Mouse (Mus musculus): Measurements from ENCODE around the gene Nmt1. TPM values are rescaled to one million over a fixed set of nuclear protein-coding genes. Genes with fewer than 3 reads are reported as not detected.

The Nmt1 gene
- polyA plus RNA-seq (2015; fragmentation: Nextera tagmentation; extraction: Ambion mirVana): 25.5 and 26.8 TPM in 2 replicates

GRCm38 (mm10) chr11:103028176-103028891, at the start of gene Nmt1, which contains the start of gene Dcakd:
Nmt1 (plus strand) TSS chr11:103028190.
Dcakd (minus strand) TSS chr11:103028333.
- H3K27ac ChIP-seq (ENCODE audit: low read length): peak within 1 kb of the TSS; percentile 68
- no peaks in the 10 kb centered on the region for H3K9me3 ChIP-seq (replicated peaks; ENCODE audit: control insufficient read depth, low read length, poor library complexity, severe bottlenecking)
- peak; percentile 99 for ATAC-seq
- WGBS: under 1% methylated on average over 36 of the region's 36 CpGs
- peak within 1 kb of the TSS; percentile 82 for H3K4me2 ChIP-seq (ENCODE audit: low read length)
- H3K36me3 ChIP-seq (ENCODE audit: control insufficient read depth, insufficient read depth, low read length): no peaks in the 10 kb centered on the region
- peak within 1 kb of the TSS; percentile 48 for H3K4me3 ChIP-seq (ENCODE audit: low read depth, low read length)
- H3K4me1 ChIP-seq (ENCODE audit: control insufficient read depth, insufficient read depth, low read length): peaks cover 23% of the 10 kb centered on the region
- H3K9ac ChIP-seq (ENCODE audit: low read depth, low read length): peak within 1 kb of the TSS; percentile 62
- no peaks in the 10 kb centered on the region for H3K27me3 ChIP-seq (ENCODE audit: control insufficient read depth, insufficient read depth, low read depth, low read length)

GRCm38 (mm10) chr11:102981151-102981890, 46.7 kb upstream of the Nmt1 start:
- no peak overlapping the region for H3K4me2 ChIP-seq (ENCODE audit: low read length)
- H3K36me3 ChIP-seq (ENCODE audit: control insufficient read depth, insufficient read depth, low read length): no peaks in the 10 kb centered on the region
- ATAC-seq: no peak
- no peaks in the 10 kb centered on the region for H3K9me3 ChIP-seq (replicated peaks; ENCODE audit: control insufficient read depth, low read length, poor library complexity, severe bottlenecking)
- H3K27me3 ChIP-seq (ENCODE audit: control insufficient read depth, insufficient read depth, low read depth, low read length): no peaks in the 10 kb centered on the region
- 68% methylated on average over 10 of the region's 10 CpGs for WGBS
- H3K27ac ChIP-seq (ENCODE audit: low read length): no peak overlapping the region
- no peak overlapping the region for H3K9ac ChIP-seq (ENCODE audit: low read depth, low read length)
- 0 out of 2 replicates have a peak, but pooled peaks cover 2% of the 10 kb centered on the region for H3K4me1 ChIP-seq (ENCODE audit: control insufficient read depth, insufficient read depth, low read length)
- no peak overlapping the region for H3K4me3 ChIP-seq (ENCODE audit: low read depth, low read length)

- no peak overlapping the region for H3K4me2 ChIP-seq (ENCODE audit: low read length)
- H3K27ac ChIP-seq (ENCODE audit: low read length): no peak overlapping the region
- no peak for ATAC-seq
- 86% methylated on average over 9 of the region's 9 CpGs for WGBS
- no peak overlapping the region for H3K4me3 ChIP-seq (ENCODE audit: low read depth, low read length)
- no peaks in the 10 kb centered on the region for H3K9me3 ChIP-seq (replicated peaks; ENCODE audit: control insufficient read depth, low read length, poor library complexity, severe bottlenecking)
- H3K27me3 ChIP-seq (ENCODE audit: control insufficient read depth, insufficient read depth, low read depth, low read length): peaks cover 6% of the 10 kb centered on the region; the same call in 1 of the 2 replicates
- no peaks in the 10 kb centered on the region for H3K36me3 ChIP-seq (ENCODE audit: control insufficient read depth, insufficient read depth, low read length)
- 0 out of 2 replicates have a peak, but pooled peaks cover 2% of the 10 kb centered on the region for H3K4me1 ChIP-seq (ENCODE audit: control insufficient read depth, insufficient read depth, low read length)
- H3K9ac ChIP-seq (ENCODE audit: low read depth, low read length): no peak overlapping the region
Observed at GRCm38 (mm10) chr11:102984086-102984485, 43.9 kb upstream of the Nmt1 start.

- Histone ChIP-seq H3K27me3 (ENCODE audit: control insufficient read depth, insufficient read depth, low read depth, low read length) (peaks cover 9% of the 10 kb centered on the region; the same call in 1 of the 2 replicates), H3K4me3 (ENCODE audit: low read depth, low read length) (no peak overlapping the region), H3K36me3 (ENCODE audit: control insufficient read depth, insufficient read depth, low read length) (no peaks in the 10 kb centered on the region), H3K9me3 (replicated peaks; ENCODE audit: control insufficient read depth, low read length, poor library complexity, severe bottlenecking) (no peaks in the 10 kb centered on the region), H3K9ac (ENCODE audit: low read depth, low read length) (no peak overlapping the region), H3K4me1 (ENCODE audit: control insufficient read depth, insufficient read depth, low read length) (peaks cover 2% of the 10 kb centered on the region), H3K4me2 (ENCODE audit: low read length) (no peak overlapping the region), H3K27ac (ENCODE audit: low read length) (no peak overlapping the region)
- no peak for ATAC-seq
- whole genome bisulfite sequencing: 42% methylated on average over 4 of the region's 4 CpGs
Observed at GRCm38 (mm10) chr11:102984615-102985014, 43.4 kb upstream of the Nmt1 start.

- no peak for ATAC-seq
- no peak overlapping the region for H3K9ac ChIP-seq (ENCODE audit: low read depth, low read length)
- H3K9me3 ChIP-seq (replicated peaks; ENCODE audit: control insufficient read depth, low read length, poor library complexity, severe bottlenecking): no peaks in the 10 kb centered on the region
- peaks cover 8% of the 10 kb centered on the region for H3K4me1 ChIP-seq (ENCODE audit: control insufficient read depth, insufficient read depth, low read length)
- no peak overlapping the region for H3K27ac ChIP-seq (ENCODE audit: low read length)
- H3K4me3 ChIP-seq (ENCODE audit: low read depth, low read length): no peak overlapping the region
- no peaks in the 10 kb centered on the region for H3K36me3 ChIP-seq (ENCODE audit: control insufficient read depth, insufficient read depth, low read length)
- WGBS: 52% methylated on average over 5 of the region's 6 CpGs
- no peak overlapping the region for H3K4me2 ChIP-seq (ENCODE audit: low read length)
- peaks cover 9% of the 10 kb centered on the region; the same call in 1 of the 2 replicates for H3K27me3 ChIP-seq (ENCODE audit: control insufficient read depth, insufficient read depth, low read depth, low read length)
Observed at GRCm38 (mm10) chr11:102985160-102985559, 42.8 kb upstream of the Nmt1 start.

- 4% methylated on average over 28 of the region's 28 CpGs for WGBS
- H3K4me3 ChIP-seq (ENCODE audit: low read depth, low read length): peak overlapping the region; percentile 39
- H3K27ac ChIP-seq (ENCODE audit: low read length): no peak overlapping the region
- H3K4me2 ChIP-seq (ENCODE audit: low read length): peak overlapping the region; percentile 81
- H3K27me3 ChIP-seq (ENCODE audit: control insufficient read depth, insufficient read depth, low read depth, low read length): peaks cover 9% of the 10 kb centered on the region; the same call in 1 of the 2 replicates
- peaks cover 20% of the 10 kb centered on the region for H3K4me1 ChIP-seq (ENCODE audit: control insufficient read depth, insufficient read depth, low read length)
- peak overlapping the region; percentile 59 for H3K9ac ChIP-seq (ENCODE audit: low read depth, low read length)
- no peak for ATAC-seq
- peaks cover 8% of the 10 kb centered on the region; the same call in 1 of the 2 replicates for H3K36me3 ChIP-seq (ENCODE audit: control insufficient read depth, insufficient read depth, low read length)
- H3K9me3 ChIP-seq (replicated peaks; ENCODE audit: control insufficient read depth, low read length, poor library complexity, severe bottlenecking): no peaks in the 10 kb centered on the region
Observed at GRCm38 (mm10) chr11:102989641-102990151, 38.3 kb upstream of the Nmt1 start.

- ATAC-seq: 0 out of 2 replicates have a peak, but pooled peaks have one; percentile 10
- WGBS: 1% methylated on average over 29 of the region's 29 CpGs
- H3K36me3 ChIP-seq (ENCODE audit: control insufficient read depth, insufficient read depth, low read length): peaks cover 13% of the 10 kb centered on the region; the same call in 1 of the 2 replicates
- H3K9me3 ChIP-seq (replicated peaks; ENCODE audit: control insufficient read depth, low read length, poor library complexity, severe bottlenecking): no peaks in the 10 kb centered on the region
- peak overlapping the region; percentile 59 for H3K9ac ChIP-seq (ENCODE audit: low read depth, low read length)
- H3K27ac ChIP-seq (ENCODE audit: low read length): no peak overlapping the region
- H3K4me3 ChIP-seq (ENCODE audit: low read depth, low read length): peak overlapping the region; percentile 39
- peaks cover 19% of the 10 kb centered on the region for H3K4me1 ChIP-seq (ENCODE audit: control insufficient read depth, insufficient read depth, low read length)
- H3K4me2 ChIP-seq (ENCODE audit: low read length): peak overlapping the region; percentile 81
- peaks cover 9% of the 10 kb centered on the region; the same call in 1 of the 2 replicates for H3K27me3 ChIP-seq (ENCODE audit: control insufficient read depth, insufficient read depth, low read depth, low read length)
Observed at GRCm38 (mm10) chr11:102990152-102990663, 37.8 kb upstream of the Nmt1 start.

- no peak overlapping the region for H3K27ac ChIP-seq (ENCODE audit: low read length)
- WGBS: under 1% methylated on average over 16 of the region's 16 CpGs
- peak overlapping the region; percentile 58 for H3K9ac ChIP-seq (ENCODE audit: low read depth, low read length)
- H3K4me1 ChIP-seq (ENCODE audit: control insufficient read depth, insufficient read depth, low read length): peaks cover 19% of the 10 kb centered on the region
- peak overlapping the region; percentile 52 for H3K4me2 ChIP-seq (ENCODE audit: low read length)
- H3K36me3 ChIP-seq (ENCODE audit: control insufficient read depth, insufficient read depth, low read length): peaks cover 26% of the 10 kb centered on the region
- peaks cover 9% of the 10 kb centered on the region; the same call in 1 of the 2 replicates for H3K27me3 ChIP-seq (ENCODE audit: control insufficient read depth, insufficient read depth, low read depth, low read length)
- no peak for ATAC-seq
- peak overlapping the region; percentile 14 for H3K4me3 ChIP-seq (ENCODE audit: low read depth, low read length)
- H3K9me3 ChIP-seq (replicated peaks; ENCODE audit: control insufficient read depth, low read length, poor library complexity, severe bottlenecking): no peaks in the 10 kb centered on the region
Observed at GRCm38 (mm10) chr11:102991681-102992080, 36.3 kb upstream of the Nmt1 start.

Measured in midbrain, embryonic 16.5 days (tissue).